Comparison of ENCODE assay signal across 11 mouse cellular contexts in genomic region chrX:169915738-169916137, GRCm38 (mm10).
DNase-seq lines count a peak whose midpoint lies in the region; ATAC-seq lines count a peak whose summit lies in the region.
"Had no signal": no experiment of that assay in that cellular context is flagged by ENCODE, and none has a peak within 500 bp of the region (broad histone marks: within the 10 kb centered on the region; RNA-seq: fewer than 3 reads in every experiment).

No protein-coding gene starts in this region.

- ATAC-seq in megakaryocyte progenitor cell, adult 5-6 weeks (replicated peaks; ENCODE audit: poor library complexity), result peak; percentile 34
- no peak for ATAC-seq in activated CD4-positive, CD25-positive, alpha-beta regulatory T cell, adult 4 months
- ATAC-seq: forebrain, embryonic 14.5 days; intestine, postnatal 0 days had no signal

- peak; percentile 15 for DNase-seq in adrenal gland, adult 2 months
- DNase-seq in adrenal gland, postnatal 4 days (ENCODE audit: low spot score in 2 of 2), result no peak
- peak; percentile 22 for DNase-seq in right cerebral cortex, adult 18-20 months
- DNase-seq in right cerebral cortex, postnatal 10 days (ENCODE audit: low spot score in 2 of 2), result no peak
- DNase-seq in kidney, postnatal 36 days, result peak; percentile 56 to 69
- no peak for DNase-seq in natural killer cell, adult 2 months (ENCODE audit: low spot score in 2 of 2)
- DNase-seq: cerebellum, adult 11-12 months had no signal

Comparison
In these comparisons a context has a peak if more than half of its experiments do, and no peak if none do; other contexts are left out.
1. DNase-seq: peak in adrenal gland, adult 2 months (single experiment), right cerebral cortex, adult 18-20 months (single experiment) and kidney, postnatal 36 days (2 of 2); none in adrenal gland, postnatal 4 days (0 of 2), right cerebral cortex, postnatal 10 days (0 of 2) and natural killer cell, adult 2 months (0 of 2).